Mouse (Mus musculus): Measurements from ENCODE around the gene Kank4.
A peak's percentile ranks its signal among the peaks of the same experiment; 100 is the strongest.

- TF ChIP-seq CTCF (IDR thresholded peaks at IDR 0.05): peak; percentile 81
- no peak for TF ChIP-seq EP300 (IDR thresholded peaks at IDR 0.05; ENCODE audit: insufficient read depth, low read depth, low read length)
- no peak for TF ChIP-seq POLR2A (IDR thresholded peaks at IDR 0.05; ENCODE audit: insufficient read depth, low read depth, low read length)
These were observed 94.9 kb downstream of the Kank4 start for GRCm38 (mm10) chr4:98722454-98722853.
